Mouse (Mus musculus) bone marrow, adult 2 months (tissue): ENCODE data around the gene Dlec1.

Experiments
- CTCF ChIP-seq: fragments of 200-500 bp; IDR thresholded peaks from 2 replicates; pipeline ENCODE4 v1.5.1; 2011; ENCODE audit warnings: low read length, control low read depth; ENCODE audit not compliant: control insufficient read depth, insufficient read depth
- POLR2A ChIP-seq: fragments of 200-500 bp; IDR thresholded peaks from 2 replicates; pipeline ENCODE4 v1.6.1; 2011; ENCODE audit warnings: low read depth, mild to moderate bottlenecking, control low read depth, low read length, borderline replicate concordance; ENCODE audit not compliant: control insufficient read depth

DNA sequence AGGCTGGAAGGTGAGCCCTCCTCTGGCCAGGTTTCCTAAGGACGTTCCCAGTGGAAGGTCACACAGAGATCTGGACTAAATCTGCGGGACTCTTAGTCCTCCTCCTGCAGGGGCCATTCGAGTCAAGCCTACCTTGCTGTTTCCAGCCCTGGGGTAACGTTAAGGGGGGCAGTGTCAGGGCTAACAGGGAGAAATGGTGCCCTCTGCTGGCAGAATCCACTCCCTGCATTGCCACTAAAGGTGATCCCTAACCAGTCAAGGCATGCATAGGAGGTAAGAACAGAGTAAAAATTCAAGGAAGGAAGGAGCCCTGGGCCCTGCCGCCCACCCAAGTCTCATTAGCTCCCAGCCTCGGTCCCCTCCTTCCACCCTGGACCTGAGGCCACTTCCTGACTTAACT, 34.7 kb upstream of the Dlec1 start:
- TF ChIP-seq CTCF (peak; percentile 87), POLR2A (no peak)
